Mouse (Mus musculus) heart, postnatal 0 days (tissue): ENCODE measurements at regions not wholly inside any gene's neighbourhood (a gene's known extent, or its start where the extent isn't known, plus 50 kb on each side); places are given as distances from the start of the nearest gene placed in this dataset.

Experiments
- CTCF ChIP-seq: IDR thresholded peaks from 2 replicates; pipeline ENCODE4 v1.5.1; 2016; ENCODE audit warnings: antibody characterized with exemption, control low read depth, low read depth
- EP300 ChIP-seq: IDR thresholded peaks from 2 replicates; pipeline ENCODE4 v1.6.1; 2016; ENCODE audit warnings: antibody characterized with exemption, low read depth

- TF ChIP-seq CTCF (no peak), EP300 (no peak)
These were observed 173.5 kb downstream of the Ifng start for GRCm38 (mm10) chr10:118614251-118614865.
